Mouse (Mus musculus) gastrocnemius, postnatal 10 days (tissue): Measurements from ENCODE around the gene Nprl2. TPM values are rescaled to one million over a fixed set of nuclear protein-coding genes. Genes with fewer than 3 reads are reported as not detected.

Source experiments
- DNase-seq: peaks from one replicate; pipeline ENCODE4 v3.0.0; 2021; ENCODE audit warnings: mixed read lengths
- total RNA-seq, 2 experiments: library from RNA; stranded (reverse); gene quantifications; 2 replicates each; pipeline ENCODE4 v1.2.3; 2021

Nprl2 gene
- total RNA-seq, 2 experiments from 2014 or later = 7.3 to 8.0 TPM

DNA sequence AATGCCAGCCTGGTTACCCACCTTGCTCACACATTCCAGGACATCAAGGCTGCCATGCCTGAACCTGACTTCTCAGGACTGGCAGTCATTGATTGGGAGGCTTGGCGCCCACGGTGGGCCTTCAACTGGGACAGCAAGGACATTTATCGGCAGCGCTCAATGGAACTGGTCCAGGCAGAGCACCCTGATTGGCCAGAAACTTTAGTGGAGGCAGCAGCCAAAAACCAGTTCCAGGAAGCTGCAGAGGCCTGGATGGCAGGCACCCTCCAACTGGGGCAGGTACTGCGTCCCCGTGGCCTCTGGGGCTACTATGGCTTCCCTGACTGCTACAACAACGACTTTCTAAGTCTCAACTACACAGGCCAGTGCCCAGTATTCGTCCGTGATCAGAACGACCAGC, 35.8 kb downstream of the Nprl2 start:
- no peak for DNase-seq

DNA sequence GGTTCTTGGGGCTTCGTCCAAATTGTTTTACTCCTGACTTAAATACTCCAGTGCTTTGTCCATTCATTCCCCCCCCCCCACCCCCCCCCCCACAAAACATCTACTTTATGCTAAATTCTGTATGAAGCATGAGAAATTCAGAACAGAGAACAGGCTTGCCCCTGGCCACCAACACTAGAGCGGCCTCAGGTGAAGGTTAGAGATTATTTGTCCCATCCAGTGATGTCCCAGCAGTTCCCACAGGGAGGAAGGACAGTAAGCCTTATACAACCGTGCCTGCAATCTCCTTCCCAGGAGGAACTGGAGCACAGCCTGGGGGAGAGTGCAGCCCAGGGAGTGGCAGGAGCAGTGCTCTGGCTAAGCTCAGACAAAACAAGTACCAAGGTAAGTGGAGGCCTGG, 36.6 kb downstream of the Nprl2 start, which contains the start of gene Naa80:
Naa80 (plus strand) TSS at position 301 of the 400 bp plus-strand sequence.
- no peak for DNase-seq

DNA sequence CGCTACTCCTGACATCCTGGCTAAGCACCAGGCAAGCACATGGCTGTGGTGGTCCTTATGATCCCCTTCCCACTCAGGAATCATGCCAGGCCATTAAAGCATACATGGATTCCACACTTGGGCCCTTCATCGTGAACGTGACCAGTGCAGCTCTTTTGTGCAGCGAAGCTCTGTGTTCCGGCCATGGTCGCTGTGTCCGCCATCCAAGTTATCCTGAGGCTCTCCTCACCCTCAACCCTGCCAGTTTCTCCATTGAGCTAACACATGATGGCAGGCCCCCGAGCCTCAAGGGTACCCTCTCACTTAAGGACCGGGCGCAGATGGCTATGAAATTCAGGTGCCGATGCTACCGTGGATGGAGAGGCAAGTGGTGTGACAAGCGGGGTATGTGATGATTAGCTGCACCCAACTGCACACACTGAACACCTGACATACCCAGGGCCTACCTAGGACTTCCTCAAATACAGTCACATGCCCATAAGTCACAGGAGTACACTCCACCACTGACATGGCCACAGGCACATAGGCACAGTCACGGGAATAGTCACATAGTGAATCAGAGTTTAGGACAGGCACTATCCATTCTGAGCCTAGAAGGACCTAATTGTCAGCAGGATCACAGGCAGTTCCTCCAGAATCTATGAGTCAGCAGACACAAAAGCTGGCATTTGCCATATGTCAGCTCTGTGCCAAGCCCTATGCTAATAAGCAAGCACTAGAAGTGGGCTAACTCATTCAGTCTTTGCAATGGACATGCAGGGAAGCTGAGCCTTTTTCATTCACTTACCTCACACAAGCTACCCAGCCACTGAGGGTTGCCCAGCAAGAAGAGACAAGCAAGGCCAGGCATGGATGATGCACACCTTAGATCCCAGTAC, 37.2 kb downstream of the Nprl2 start:
- DNase-seq = no peak

DNA sequence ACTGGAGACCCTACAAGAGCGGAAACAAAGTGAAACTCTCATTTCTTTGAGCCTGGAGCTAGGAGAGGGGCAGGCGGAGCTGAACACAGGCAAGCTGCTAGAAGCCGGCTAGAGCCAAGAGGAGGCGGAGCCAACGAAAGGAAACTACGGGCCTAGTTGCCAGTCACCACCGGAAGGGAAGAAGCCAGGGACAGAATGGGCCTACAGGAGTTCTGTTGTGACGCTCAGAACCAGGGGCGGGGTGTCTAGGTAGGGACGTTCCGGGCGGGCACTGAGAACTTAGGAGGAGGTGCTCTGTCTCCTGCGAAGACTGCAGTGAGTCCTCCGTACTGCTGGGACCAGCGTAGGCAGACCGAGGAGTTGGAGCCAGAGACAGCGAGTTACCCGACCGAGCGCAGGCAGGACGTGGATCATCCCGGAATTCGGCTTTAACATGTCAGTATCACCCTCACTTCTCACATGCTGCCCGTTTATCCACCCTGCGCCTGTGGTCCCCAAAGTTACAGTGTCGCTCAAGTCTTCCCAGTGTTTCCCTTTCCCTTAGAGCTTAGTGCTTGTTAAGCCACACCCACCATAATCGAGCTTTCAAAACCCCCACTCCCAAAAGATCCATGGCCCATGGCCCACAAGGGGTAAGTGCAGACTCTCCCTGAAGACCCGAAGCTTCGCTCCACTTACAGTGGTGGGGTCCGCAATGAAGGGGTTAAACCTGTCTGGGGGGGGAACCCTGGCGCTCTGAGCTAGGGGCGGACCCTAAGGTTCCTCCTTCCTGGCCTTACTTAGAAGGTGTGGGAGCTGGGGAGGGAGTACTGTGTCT, 38.7 kb downstream of the Nprl2 start, which contains the start of gene Hyal3:
Hyal3 (plus strand) TSS at position 318 of the 817 bp plus-strand sequence.
- peak; percentile 83 for DNase-seq

DNA sequence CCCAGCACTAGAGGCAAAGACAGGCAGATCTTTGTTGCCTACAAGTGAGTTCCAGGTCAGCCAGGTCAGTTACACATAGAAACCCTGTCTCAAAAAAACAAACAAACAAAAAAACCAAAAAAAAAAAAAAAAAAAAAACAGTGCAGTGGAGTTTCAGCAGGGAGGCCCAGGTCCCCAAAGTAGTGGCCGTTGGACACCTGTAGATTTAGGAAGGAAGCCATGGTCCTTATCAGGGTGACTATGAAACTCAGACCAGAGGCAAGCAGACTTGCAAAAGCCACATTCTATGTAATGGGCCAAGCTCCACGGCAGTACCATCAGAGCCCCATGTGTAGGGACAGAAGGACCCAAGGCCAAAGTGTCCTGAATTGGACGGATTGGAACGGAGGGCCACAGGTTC, 39.6 kb downstream of the Nprl2 start:
- no peak for DNase-seq

DNA sequence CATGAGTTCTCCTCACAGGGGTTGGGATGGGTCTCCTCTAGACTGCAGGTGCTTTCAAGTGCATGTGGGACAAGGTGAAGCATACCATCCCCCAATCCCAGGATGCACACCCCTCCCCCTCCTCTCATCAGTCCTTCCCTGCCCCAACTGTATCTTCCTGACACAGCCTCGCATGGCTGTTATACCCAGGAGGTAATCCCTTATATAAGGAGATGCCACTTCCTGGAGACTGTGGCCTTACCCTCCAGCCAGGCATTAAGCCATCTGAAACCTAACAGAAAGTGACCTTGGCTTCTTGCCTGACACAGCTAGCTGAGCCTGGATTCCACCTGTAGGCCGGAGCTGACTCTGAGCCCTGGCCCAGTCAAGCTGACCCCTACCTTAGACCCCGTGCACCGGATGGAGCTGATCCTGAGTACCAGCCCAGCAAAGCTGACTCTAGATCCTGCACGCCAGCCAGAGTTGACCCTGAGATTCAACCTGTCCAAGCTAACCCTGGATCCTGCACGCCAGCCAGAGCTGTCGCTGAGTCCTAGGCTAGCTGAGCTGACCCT, 40.6 kb downstream of the Nprl2 start:
- no peak for DNase-seq

DNA sequence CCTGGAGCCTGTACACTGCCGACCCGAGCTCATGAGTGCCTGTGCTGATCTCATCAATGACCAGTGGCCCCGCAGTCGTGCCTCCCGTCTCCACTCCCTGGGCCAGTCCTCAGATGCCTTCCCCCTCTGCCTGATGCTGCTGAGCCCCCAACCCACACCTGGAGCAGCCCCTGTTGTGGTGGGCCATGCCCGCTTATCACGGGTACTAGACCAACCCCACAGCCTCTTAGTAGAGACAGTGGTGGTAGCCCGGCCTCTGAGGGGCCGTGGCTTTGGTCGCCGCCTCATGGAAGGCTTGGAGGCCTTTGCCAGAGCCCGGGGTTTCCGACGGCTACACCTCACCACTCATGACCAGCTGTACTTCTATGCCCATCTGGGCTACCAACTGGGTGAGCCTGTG, 41.1 kb downstream of the Nprl2 start:
- DNase-seq = no peak

DNA sequence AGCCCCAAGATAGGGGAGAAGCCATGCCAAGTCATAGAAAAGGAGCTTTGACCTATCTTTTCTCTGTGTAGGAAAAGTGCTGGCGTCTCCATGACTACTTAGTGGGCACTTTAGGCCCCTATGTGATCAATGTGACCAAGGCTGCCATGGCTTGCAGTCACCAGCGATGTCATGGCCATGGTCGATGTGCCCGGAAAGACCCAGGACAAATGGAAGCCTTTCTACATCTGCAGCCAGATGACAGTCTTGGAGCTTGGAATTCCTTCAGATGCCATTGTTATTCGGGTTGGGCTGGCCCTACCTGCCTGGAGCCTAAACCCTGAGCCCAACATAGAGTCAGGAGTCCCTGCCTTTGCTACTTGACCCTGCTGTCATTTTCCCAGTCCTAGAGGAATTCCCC, 44.5 kb downstream of the Nprl2 start:
- DNase-seq = no peak

DNA sequence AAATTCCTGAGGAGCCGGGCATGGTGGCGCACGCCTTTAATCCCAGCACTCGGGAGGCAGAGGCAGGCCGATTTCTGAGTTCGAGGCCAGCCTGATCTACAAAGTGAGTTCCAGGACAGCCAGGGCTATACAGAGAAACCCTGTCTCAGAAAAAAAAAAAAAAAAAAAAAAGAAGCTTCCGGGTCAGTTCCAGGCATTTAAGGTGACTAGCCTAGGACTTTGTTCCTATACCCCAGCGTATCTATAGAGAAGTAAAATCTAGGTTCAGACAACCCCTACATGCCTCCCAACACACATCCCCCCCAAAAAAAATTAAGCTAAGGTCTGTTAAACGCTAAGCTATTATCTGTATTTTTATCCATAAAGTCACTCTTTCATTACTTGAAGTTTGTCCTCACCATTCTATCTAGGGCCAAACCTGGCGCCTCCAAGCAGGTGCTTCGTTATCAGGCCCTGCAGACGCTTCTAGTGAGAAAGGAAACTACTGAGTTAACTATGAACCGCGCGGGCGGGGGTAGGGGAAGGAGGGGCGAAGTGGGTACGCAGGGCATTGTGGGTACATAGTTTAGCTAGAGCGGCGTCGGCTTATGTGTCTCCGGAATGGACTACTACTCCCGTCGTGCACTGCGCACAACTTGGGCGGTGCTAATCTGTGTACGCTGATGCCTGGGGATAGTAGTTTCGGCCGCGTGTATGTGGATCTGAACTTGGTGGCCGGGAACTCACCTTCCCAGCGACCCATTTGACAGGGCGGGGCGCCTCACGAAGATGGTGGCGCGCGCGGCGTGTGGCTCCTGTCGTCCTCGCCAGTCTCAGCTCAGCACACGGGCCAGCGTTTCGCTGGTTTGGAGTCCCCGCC, 45.2 kb downstream of the Nprl2 start, which contains the start of gene Ifrd2:
Ifrd2 (plus strand) TSS at position 669 of the 859 bp plus-strand sequence.
- DNase-seq = peak; percentile 91

DNA sequence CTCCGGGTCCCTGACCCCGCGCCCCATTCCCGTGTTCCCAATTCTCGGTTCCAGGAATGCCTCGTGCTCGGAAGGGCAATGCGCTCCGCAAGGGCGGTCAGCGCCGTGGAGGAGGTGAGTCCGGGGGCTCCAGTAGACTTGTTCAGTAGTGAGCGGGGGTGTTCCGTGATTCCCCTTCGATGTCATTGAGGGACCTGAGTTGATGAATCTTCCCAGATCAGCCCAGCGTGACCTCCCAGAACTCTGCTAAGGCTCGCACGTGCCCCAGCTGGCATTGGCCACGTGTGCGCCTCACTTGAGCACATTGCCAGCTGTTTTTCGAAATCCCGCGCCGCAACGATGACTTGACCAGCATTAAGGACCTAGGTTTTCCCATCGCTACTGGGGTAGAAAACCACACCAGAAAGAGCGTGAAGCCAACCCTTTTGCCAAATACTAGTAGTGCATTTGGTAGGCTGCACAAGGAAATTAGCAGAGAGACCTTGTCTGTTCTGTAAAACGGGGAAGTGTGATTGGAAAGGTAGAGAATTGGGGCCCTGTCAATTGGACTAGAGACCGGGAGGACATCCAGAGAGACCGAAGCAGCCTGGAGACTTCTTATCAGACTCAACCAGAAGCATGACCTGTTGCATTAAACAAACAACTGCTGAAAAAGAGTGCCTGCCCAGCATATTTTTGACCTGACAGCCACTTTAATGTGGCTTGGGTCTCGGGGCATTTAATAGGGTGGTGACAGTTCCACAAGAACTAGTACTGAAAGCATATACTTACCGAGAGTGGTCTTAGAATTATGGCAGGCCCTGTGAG, 46.0 kb downstream of the Nprl2 start:
- peak; percentile 53 for DNase-seq

DNA sequence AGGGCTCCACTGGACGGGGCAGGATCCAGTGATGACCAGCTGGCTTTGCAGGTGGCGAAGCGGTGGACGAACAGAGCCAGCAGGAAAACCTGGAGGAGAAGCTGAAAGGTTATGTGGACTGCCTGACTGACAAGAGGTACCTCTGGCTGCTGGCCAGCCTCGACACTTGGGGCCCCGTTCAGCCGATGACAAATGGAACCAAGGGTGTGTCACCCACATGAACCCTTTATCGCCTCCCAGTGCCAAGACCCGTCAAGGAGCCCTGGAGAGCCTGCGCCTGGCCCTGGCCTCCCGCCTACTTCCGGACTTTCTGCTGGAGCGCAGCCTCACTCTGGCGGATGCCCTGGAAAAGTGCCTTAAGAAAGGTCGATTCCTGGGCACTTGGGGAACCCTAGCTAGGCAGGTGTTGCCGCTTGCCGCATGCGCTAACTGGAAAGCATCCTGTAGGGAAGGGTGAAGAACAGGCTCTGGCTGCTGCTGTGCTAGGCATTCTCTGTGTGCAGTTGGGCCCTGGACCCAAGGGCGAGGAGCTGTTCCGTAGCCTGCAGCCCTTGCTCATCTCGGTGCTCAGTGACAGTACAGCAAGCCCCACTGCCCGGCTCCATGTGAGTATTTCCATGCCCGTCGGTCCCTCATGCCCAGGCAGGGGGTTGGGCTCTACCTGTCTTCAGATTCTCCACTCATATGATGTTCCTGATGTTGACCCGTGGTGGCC, 48.2 kb downstream of the Nprl2 start:
- no peak for DNase-seq

DNA sequence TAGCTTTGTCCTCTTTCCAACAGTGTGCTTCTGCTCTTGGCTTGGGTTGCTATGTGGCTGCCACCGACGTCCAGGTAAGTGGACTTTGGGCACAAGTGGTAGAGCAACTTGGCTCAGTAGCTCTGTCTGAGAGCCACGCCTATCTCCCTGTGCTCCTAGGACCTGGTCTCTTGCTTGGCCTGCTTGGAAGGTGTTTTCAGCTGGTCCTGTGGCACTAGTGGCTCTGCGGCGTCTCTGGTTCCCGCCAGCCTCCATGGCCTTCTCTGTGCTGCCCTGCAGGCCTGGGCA, 48.7 kb downstream of the Nprl2 start:
- no peak for DNase-seq

DNA sequence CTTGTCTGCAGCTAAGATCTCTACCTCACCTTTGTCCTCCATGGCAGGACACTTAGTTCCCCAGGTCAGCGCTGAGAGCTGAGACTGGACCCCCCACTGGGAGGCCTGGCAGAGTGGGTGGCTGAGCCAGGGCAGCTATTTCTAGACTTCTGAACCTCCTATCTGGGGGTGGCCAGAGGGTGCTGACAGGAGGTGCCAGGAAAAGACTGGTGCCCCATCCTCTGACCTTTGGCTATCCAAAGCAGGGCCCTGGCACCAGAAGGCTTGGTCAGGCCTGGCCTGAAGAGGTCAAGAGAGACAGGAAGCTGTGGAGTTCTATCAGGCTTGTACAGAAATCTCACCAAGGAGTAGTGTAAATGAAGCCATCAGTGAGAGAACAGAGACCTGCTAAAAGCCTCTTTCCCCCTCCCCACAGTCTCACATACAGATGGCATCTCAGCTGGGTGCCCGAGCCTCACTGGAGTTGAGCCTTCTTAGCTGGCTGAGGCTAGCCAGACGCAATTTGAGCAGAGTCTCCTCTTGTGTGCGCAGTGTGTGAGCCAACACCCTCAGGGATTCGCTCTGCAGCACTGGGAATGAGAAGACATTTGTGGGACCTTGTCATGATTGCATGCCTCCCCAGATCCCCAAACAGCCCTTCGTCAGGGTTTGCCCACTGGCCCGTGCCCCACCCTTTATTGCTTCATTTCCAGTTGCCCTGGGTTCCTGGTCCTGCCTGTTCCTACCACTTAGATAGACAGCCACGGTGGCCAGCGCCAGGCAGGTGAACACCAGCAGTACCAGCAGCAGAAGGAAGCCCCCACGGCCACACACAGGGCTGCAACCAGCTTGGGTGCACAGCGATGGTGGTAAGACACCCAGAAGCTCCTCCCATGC, 51.3 kb downstream of the Nprl2 start:
- no peak for DNase-seq

DNA sequence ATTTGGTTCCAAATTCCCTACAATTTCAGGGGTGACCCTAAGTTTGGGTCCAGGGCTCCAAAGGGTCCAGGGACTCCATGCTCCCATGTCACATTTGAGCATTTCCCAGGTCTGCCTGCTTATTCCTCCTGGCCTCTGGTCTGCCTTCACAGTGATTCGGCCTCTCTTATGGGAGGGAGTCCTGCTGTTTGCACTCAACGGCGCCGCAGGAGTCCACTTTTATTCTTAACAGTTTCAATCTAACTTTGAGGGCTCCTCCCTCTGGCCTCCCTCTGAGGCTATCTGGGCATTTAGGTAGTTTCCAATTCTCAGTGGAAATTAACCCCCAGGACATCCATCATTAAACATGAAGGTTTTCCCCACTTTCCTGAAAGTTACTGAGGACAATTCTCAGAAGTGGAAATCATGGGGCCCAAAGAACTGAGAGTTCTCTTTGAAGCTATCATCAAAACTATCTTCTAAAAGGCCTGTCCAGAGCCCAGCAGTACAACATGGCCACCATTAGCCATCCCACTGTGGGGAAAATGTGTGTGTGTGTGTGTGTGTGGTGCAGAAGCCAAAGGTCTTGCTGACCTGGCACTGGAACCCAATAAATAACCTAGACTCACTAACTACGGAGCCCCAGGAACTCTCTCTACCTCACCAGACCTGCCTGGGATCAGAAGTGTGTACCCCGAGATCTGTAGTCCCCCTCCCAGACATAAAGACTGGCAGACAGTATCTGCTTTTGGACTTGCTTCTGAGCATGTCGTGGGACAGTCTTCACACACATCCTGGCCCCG, 52.4 kb downstream of the Nprl2 start:
- DNase-seq = no peak
